Mouse (Mus musculus) cerebellum, adult 11-12 months (tissue): Measurements from ENCODE around the gene Topbp1.
"Not testable (repeated sequence)": the region's sequence is repeated elsewhere in the genome, so short reads cannot be mapped to it uniquely, and the experiment has no call there.

Experiments used
- DNase-seq: peaks from one replicate; pipeline ENCODE4 v3.0.0; 2022

The Topbp1 gene

GRCm38 (mm10) chr9:103353500-103354260 lies 48.7 kb downstream of the Topbp1 start:
- not testable (repeated sequence) for DNase-seq

- no peak for DNase-seq
Observed at GRCm38 (mm10) chr9:103357893-103358292, 52.9 kb downstream of the Topbp1 start.

DNA sequence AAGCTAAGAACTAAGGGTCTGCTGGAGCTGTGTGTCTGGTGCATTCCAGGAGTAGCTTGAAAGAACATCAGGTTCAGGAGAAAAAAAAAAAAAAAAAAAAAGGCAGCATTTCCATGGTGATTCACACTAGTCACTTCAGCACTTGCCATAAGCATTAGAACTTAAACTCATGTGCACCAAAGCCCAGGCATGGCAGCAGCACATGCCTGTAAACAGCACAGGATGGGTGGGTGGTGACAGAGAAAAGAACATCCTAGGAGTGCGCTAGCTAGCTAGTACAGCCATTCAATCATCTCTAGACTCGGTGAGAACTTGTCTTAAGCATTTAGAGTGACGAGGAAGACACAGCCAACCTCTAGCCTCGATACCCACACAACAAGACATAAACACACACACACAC lies 53.5 kb downstream of the Topbp1 start:
- DNase-seq: no peak

DNA sequence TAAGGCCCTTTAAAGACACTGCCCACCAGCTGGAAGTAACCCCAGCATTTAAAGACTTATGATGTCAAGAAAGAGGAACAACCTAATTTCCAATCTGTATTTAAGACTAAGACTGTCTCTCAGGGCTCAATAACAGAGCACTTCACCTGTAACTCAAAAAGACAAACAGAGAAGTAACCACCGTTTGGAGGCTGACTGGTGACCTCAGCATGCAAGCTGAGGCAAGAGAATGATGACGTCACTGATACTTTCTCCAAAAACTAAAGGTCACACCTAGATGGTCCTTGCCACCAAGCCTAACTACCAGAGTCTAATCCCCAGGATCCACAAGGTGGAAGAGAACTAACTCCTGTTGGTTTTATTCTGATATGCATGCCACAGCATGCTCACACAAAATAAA lies 55.6 kb downstream of the Topbp1 start:
- no peak for DNase-seq

- no peak for DNase-seq
Observed at GRCm38 (mm10) chr9:103363088-103363487, 58.1 kb downstream of the Topbp1 start.

GRCm38 (mm10) chr9:103363730-103364417 lies 58.9 kb downstream of the Topbp1 start:
- DNase-seq: peak; percentile 19

DNA sequence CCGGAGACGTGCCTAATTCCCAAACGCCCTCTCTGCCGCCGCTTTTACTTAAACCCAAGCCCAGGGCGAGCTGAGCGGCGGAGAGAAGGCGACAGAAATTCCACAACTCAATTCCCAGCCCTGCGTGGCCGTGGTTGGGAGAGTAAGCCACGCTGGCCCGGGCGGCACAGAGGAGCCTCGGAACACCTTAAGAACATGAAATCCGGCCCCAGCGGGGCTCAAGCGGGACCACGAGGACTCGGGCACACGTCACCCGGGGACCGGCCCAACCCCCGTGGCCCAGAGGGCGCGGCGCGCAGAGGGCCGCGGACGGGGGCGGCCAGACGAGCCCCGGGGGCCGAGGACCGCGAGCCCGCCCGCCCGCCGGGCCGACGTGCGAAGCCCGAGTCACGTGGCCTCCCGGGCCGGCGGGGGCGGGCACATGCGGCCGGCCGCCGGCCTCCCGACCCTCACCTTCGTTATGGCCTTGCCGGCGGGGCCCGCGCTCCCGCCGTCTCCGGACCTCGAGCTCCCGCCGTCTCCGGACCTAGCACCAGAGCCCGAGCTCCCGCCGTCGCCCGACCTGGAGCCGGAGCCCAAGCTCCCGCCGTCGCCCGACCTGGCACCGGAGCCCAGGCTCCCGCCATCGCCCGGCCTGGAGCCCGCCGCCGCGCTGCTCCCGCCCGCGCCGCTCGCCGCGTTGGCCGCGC lies 59.7 kb downstream of the Topbp1 start:
- DNase-seq: peak; percentile 70

- DNase-seq: peak; percentile 100
Observed at GRCm38 (mm10) chr9:103365290-103366247, 60.6 kb downstream of the Topbp1 start, which contains the start of gene Cdv3. TSS of gene Cdv3 (minus strand) at chr9:103365840.

DNA sequence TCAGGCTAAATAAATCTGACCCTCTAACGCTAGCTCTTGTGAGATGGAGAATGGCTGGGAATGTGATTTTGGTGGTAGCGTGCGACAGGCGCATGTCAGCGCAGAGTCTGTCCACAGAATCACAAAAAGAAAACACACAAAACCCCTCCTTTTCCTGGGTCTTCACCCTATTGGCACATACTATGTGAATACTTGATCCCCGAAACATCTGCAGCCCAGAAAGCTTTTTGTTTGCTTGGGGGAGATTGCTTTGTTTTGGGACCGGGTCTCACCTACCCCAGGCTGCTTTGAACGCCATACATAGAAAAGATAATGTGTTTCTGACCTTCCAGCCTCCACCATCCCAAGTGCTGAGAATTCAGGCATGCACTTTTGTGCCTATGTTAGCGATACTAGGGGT lies 61.3 kb downstream of the Topbp1 start:
- DNase-seq: no peak

DNA sequence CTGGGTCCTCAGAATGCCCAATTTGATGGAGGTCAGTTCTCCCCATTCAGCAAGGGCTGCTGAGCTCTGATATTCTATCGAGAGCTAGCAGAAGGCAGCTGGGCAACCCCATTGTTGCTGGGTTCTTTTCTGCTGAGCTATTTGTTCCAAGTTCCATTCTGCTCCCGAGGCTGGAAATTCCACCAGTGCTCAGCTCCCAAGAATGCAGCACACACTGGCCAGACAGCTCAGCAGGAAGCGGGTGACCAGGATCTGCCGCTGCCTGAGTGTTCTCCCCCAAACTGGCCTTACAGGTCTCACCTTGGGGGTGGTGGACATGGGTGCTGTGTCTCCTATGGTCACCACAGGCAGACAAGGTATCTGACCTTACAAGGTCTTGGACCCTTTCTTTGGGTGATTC lies 64.9 kb downstream of the Topbp1 start:
- DNase-seq: no peak

- DNase-seq: no peak
Observed at GRCm38 (mm10) chr9:103372271-103373010, 67.4 kb downstream of the Topbp1 start.

DNA sequence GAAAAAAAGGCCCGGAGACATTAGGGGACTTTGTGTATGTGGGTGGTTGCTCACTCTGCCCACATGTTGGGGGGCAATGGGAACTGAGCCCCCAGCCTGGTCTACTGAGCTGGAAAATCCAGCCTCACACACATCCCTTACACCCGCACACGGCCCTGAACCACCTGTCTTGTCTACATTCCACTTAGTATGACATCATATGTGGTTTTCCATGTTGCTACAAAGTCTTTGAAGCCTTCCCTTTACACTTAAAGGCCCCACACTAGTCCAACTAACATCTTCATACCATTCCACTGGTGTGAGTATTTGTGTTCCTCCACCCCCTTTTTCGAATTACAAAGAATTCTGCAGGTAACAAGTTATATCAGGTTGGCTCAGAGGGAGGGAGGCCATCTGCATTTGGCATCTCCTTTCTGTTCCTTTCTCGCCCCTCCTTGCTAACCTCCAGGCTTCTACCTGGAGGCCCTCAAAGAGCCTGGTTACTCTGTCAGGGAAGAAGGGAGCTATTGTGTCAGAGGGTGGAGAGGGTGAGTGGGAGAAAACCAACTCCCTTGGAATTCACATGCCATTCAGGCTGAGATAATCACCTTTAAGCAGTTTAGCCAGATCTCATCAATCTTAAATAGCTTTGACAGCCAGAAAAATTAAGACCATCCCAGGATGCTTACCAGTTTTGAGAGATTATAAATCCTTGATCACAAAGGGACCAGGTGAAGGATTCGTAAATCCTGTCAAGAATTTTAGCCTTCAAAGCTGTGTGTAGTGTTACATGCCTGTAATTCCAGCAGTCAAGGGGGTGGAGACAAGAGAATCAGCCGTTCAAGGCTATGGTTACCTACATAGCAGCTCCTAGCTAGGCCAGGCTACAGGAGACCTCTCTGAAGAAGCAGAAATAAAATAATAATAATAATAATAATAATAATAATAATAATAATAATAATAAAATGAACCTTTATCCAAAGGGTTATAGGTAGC lies 71.6 kb downstream of the Topbp1 start:
- DNase-seq: no peak

- no peak for DNase-seq
Observed at GRCm38 (mm10) chr9:103378686-103379085, 73.7 kb downstream of the Topbp1 start.

GRCm38 (mm10) chr9:103379199-103379598 lies 74.2 kb downstream of the Topbp1 start:
- DNase-seq: no peak

GRCm38 (mm10) chr9:103380566-103380965 lies 75.6 kb downstream of the Topbp1 start:
- DNase-seq: no peak

DNA sequence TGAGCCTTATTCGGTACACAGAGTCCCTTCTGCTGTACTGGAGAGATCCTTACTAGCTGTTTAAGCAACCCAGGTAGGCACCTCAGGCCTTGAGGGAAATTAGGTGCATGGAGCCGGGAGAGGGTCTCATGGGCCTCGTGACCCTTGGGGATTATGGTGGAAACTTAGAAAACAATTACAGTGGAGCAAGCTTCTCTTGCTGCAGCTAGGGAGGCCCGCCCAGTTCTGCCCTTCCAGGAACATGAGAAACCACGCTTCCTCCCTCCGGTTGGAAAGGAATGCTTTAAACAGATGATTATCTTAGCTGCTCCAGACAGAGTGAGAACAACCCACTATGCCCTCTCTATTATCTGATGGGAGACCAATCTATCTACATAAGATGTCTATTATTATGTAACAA lies 78.0 kb downstream of the Topbp1 start:
- DNase-seq: no peak

DNA sequence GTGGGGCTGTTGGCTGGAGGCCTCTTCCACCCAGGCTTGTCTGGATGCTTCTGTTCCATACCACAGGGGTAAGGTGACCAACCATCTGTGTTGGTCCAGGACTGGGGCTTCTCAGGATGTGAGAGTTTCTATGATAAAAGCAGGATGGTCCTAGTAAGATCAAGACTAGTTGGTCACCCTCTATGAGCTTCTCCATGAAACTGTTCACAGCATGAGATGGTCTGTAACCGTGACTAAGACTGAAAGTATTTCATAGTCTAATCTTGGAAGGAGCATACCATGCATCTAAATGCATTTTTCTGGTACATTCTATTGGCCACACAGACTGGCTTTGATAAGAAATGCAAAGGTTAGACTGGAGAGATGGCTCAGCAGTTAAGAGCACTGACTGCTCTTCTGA lies 78.6 kb downstream of the Topbp1 start:
- no peak for DNase-seq

- no peak for DNase-seq
Observed at GRCm38 (mm10) chr9:103384141-103384796, 79.3 kb downstream of the Topbp1 start.

DNA sequence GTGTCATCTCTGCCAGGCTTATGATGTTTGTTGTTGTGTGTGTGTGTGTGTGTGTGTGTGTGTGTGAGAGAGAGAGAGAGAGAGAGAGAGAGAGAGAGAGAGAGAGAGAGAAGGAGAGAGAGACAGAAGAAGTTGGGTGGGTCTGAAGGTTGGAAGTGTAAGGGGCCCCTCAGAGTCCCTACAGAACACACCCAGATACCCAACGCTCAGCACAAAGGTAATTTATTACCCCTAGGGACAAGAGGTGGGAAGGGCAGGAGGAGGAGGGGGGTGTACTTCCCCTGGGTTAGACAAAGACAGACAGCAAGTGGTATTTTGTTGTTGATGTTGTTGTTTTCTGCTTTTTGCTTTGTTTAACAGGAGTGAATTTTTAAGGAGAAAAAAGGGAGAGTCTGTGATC lies 80.6 kb downstream of the Topbp1 start:
- DNase-seq: no peak

DNA sequence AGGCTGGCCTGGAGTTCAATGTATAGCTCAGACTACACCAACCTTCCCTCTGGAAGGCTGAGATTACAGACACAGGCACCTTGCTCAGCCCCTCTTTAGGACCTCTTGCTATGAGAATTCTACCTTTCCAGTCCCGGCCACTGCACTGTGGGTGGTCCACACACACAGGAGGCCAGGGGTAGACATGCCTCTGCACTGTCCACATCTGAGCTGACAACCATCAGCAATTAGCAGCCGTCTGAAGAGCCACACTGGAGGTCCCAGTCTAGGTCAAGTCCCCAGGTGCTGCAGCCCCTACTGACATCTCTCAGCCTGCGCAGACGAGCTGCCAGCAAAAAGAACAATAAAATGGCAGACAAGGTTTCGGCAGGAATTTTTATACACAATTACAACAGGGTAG lies 81.6 kb downstream of the Topbp1 start:
- no peak for DNase-seq
